Mouse (Mus musculus) v-Abl transformed pro-B cells (cell line): Measurements from ENCODE around the gene Dhrs13.

Experiments used
- in situ Hi-C, 2 experiments: fragments of 400-800 bp; cut with MboI; formaldehyde crosslinking; loops; one replicate each; pipeline ENCODE4 v1.15.1; 2025; ENCODE audit not compliant: unreplicated experiment in 2 of 2

The Dhrs13 gene

GRCm38 (mm10) chr11:78079961-78080921, 48.2 kb downstream of the Dhrs13 start, which contains the start of gene Eral1:
TSS of gene Eral1 (minus strand) at chr11:78080383.
- in situ Hi-C loops: no loop called here

GRCm38 (mm10) chr11:78083595-78083994, 51.5 kb downstream of the Dhrs13 start:
- in situ Hi-C loops: no loop called here

GRCm38 (mm10) chr11:78086925-78087479, 54.9 kb downstream of the Dhrs13 start:
- in situ Hi-C loops: no loop called here
